Mouse (Mus musculus) gastrocnemius, postnatal 10 days (tissue): ENCODE measurements around the gene Paqr7. TPM values are rescaled to one million over a fixed set of nuclear protein-coding genes. Genes with fewer than 3 reads are reported as not detected.

Source experiments
- DNase-seq: peaks from one replicate; pipeline ENCODE4 v3.0.0; 2021; ENCODE audit warnings: mixed read lengths
- long read RNA-seq, 2 experiments: library from polyadenylated mRNA; stranded (forward); transcript quantifications; one replicate each; pipeline ENCODE4 v2.0.0; 2021
- total RNA-seq, 2 experiments: library from RNA; stranded (reverse); gene quantifications; 2 replicates each; pipeline ENCODE4 v1.2.3; 2021

The Paqr7 gene
- 1 to 10 TPM; 6.5 to 6.8 TPM for total RNA-seq
- long read RNA-seq, experiment 1, transcript Paqr7-201 (2 exons, 2,351 nt), result major isoform, 5 of 12 reads
- long read RNA-seq, experiment 1, partial matches to known transcripts, result 0 of 12 reads
- long read RNA-seq, experiment 1, other reads (novel, unspliced or antisense), result 6 of 12 reads
- long read RNA-seq, experiment 2, transcript Paqr7-201 (2 exons, 2,351 nt), result major isoform, 9 of 11 reads
- long read RNA-seq, experiment 2, partial matches to known transcripts, result 1 of 11 reads
- long read RNA-seq, experiment 2, other reads (novel, unspliced or antisense), result 0 of 11 reads

- DNase-seq, result peak; percentile 66
Measured at GRCm38 (mm10) chr4:134496595-134497210, at the start of gene Paqr7. TSS of gene Paqr7 (plus strand) at chr4:134496697.

- no peak for DNase-seq
Measured at GRCm38 (mm10) chr4:134447966-134448365, 48.5 kb upstream of the Paqr7 start.

- DNase-seq, result no peak
Measured at GRCm38 (mm10) chr4:134449595-134450391, 46.7 kb upstream of the Paqr7 start.

- no peak for DNase-seq
Measured at GRCm38 (mm10) chr4:134450392-134451195, 45.9 kb upstream of the Paqr7 start.

GRCm38 (mm10) chr4:134451484-134451883 lies 45.0 kb upstream of the Paqr7 start:
- no peak for DNase-seq

- no peak for DNase-seq
Measured at GRCm38 (mm10) chr4:134453619-134454400, 42.7 kb upstream of the Paqr7 start.

GRCm38 (mm10) chr4:134455310-134455709 lies 41.2 kb upstream of the Paqr7 start:
- DNase-seq, result no peak

- no peak for DNase-seq
Measured at GRCm38 (mm10) chr4:134457130-134457825, 39.2 kb upstream of the Paqr7 start.

- no peak for DNase-seq
Measured at GRCm38 (mm10) chr4:134458856-134459255, 37.6 kb upstream of the Paqr7 start.

GRCm38 (mm10) chr4:134460277-134460676 lies 36.2 kb upstream of the Paqr7 start:
- no peak for DNase-seq

- DNase-seq, result no peak
Measured at GRCm38 (mm10) chr4:134461252-134461651, 35.2 kb upstream of the Paqr7 start.

GRCm38 (mm10) chr4:134465789-134466188 lies 30.7 kb upstream of the Paqr7 start:
- no peak for DNase-seq

- DNase-seq, result no peak
Measured at GRCm38 (mm10) chr4:134466381-134467262, 29.9 kb upstream of the Paqr7 start.

- DNase-seq, result no peak
Measured at GRCm38 (mm10) chr4:134467435-134468214, 28.9 kb upstream of the Paqr7 start.

GRCm38 (mm10) chr4:134468215-134468575 lies 28.3 kb upstream of the Paqr7 start, which contains the start of gene Stmn1:
TSS of gene Stmn1 (plus strand) at chr4:134468320.
- DNase-seq, result peak; percentile 90

GRCm38 (mm10) chr4:134468578-134469266 lies 27.8 kb upstream of the Paqr7 start:
- peak; percentile 96 for DNase-seq

GRCm38 (mm10) chr4:134469341-134469796 lies 27.1 kb upstream of the Paqr7 start:
- DNase-seq, result no peak

GRCm38 (mm10) chr4:134469985-134470384 lies 26.5 kb upstream of the Paqr7 start:
- DNase-seq, result no peak
